Mouse (Mus musculus): ENCODE results near the gene Inpp5b.

- no peak for TF ChIP-seq CTCF (IDR thresholded peaks at IDR 0.05; ENCODE audit: borderline replicate concordance, extremely low read depth, insufficient read depth, insufficient read length)
- no peak for TF ChIP-seq POLR2A (IDR thresholded peaks at IDR 0.05; ENCODE audit: borderline replicate concordance, extremely low read depth, insufficient read depth, insufficient read length, poor library complexity, severe bottlenecking)
These were observed 55.3 kb downstream of the Inpp5b start for GRCm38 (mm10) chr4:124796913-124797312.

Data from brain, embryonic 14.5 days (tissue).